Mouse (Mus musculus) splenic B cell, adult 2 months (primary cell): ENCODE data around the gene Ddx23.

ENCODE experiments used
- DNase-seq: peaks from one replicate; pipeline ENCODE4 v3.0.0-alpha.2; 2011; ENCODE audit warnings: low read depth, low spot score
- H3K27me3 ChIP-seq: 2 replicates; pipeline ENCODE4 v1.6.1; 2012; ENCODE audit warnings: mild to moderate bottlenecking, low read length, moderate library complexity, mixed read lengths; ENCODE audit not compliant: control insufficient read depth, poor library complexity, insufficient read depth, severe bottlenecking
- H3K36me3 ChIP-seq: 2 replicates; pipeline ENCODE4 v1.6.1; 2012; ENCODE audit warnings: mild to moderate bottlenecking, low read length, moderate library complexity, mixed read lengths; ENCODE audit not compliant: control insufficient read depth, poor library complexity, insufficient read depth, severe bottlenecking

Ddx23 gene

DNA sequence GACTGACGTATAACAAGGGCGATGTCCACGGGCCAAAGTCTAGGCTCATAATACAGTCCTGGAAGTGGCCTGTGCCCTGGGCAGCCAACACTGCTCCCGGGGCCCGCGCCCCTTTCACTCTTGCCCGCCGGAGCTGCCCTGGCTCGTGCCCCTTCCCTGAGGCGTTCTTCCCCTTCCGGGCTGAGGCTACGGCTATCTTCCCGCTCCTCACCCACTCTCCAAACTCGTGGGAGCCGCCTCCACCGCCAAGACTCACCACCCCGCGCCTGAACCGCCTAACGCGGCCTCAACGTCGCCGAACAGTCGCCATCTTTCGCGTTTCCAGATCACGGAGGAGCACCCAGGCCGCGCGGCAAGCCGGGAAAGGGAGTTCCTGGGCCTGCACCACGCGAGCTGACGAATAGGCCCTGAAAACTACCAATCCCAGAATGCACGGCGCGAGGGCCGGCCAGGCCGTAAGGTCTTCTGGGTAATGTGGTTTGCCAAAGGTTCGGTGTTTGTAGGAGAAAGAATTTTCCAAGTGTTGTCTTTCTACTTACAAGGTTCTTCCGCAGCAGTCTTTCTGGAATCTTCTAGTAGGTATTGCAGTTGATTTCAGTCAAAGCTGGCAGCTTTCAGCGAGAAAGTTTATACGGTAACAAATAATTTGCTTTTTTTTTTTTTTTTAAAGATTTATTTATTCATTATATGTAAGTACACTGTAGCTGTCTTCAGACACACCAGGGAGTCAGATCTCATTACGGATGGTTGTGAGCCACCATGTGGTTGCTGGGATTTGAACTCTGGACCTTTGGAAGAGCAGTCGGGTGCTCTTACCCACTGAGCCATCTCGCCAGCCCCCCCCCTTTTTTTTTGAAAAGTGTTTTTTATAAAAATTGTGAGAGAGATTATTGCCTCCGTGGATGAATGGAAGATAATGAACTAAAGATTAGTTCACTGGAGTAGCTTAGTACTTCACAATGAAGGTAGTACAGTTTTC, at the start of gene Ddx23:
Gene Ddx23, minus strand, starts transcription at position 328 of the 979 bp plus-strand sequence.
- Histone ChIP-seq H3K36me3 (peaks cover 9% of the 10 kb centered on the region; the same call in 1 of the 2 replicates), H3K27me3 (no peaks in the 10 kb centered on the region)
- peak; percentile 94 for DNase-seq

DNA sequence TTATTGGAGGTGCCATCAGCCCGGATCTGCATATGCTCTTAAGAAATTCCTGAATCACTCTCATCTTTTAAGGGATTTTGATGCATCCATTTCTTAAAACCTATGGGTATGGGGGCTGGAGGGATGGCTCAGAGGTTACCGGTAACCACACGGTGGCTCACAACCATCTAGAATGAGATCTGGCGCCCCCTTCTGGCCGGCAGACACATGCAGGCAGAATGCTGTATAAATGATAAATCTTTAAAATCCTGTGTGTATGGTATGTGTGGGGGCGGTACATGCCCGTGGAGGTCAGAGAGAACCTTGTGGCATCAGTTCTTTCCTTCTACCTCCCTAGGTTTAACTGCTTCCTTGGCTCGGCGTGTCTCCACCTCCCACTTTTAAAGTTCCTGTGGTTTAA, 47.7 kb upstream of the Ddx23 start:
- H3K36me3 ChIP-seq: no peaks in the 10 kb centered on the region
- peak; percentile 81 for DNase-seq
- no peaks in the 10 kb centered on the region for H3K27me3 ChIP-seq

DNA sequence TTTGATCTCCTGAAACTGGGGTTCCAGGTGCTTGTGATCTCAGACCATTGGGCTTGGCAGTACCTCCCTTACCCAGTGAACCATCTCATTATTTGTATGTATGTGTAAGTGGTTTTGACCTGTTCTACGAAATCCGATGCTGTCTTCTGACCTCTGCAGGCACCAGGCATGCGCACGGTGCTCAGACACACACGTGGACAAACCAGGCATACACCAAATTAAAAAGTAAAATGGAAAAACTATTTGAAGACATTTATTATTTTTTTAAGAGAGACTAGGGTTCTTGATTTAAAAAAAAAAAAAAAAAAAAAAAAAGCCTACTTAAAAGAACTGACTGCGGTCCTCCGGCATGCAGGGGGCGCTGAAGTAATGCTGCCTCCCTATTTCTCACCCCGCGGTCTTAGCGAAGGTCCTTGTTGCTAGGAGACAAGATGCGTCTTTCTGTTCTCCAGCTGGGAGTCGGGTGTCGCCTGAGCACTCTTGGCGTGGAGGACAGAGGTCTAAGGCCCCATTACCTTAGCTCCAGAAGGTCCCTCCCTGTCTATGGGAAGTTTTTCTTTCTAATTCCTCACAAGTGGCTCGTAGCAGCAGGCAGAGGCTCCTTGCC, 45.2 kb upstream of the Ddx23 start, which contains the start of gene Ccdc65:
Gene Ccdc65, plus strand, starts transcription at position 442 of the 607 bp plus-strand sequence.
- Histone ChIP-seq H3K27me3 (no peaks in the 10 kb centered on the region), H3K36me3 (no peaks in the 10 kb centered on the region)
- peak; percentile 87 for DNase-seq

DNA sequence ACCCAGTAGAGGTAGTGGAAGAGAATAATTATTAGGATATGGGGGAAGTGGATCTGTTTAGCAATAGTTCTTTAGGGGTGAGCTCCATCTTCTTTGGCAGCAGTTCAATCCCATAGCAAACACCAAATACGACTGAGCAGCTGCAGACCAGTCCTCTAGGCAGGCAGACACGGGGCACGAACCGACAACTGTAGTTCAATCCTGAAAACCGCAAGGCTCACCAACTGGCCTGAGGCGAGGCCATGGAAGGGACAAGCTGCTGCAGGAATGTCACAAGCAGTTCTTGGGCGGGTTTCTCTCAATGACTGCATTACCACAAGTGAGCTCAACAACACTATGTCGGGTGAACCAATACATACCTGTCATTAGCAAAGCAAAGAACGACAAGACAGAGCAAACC, 41.6 kb upstream of the Ddx23 start:
- H3K27me3 ChIP-seq: 0 out of 2 replicates have a peak, but pooled peaks cover 2% of the 10 kb centered on the region
- no peak for DNase-seq
- H3K36me3 ChIP-seq: no peaks in the 10 kb centered on the region

DNA sequence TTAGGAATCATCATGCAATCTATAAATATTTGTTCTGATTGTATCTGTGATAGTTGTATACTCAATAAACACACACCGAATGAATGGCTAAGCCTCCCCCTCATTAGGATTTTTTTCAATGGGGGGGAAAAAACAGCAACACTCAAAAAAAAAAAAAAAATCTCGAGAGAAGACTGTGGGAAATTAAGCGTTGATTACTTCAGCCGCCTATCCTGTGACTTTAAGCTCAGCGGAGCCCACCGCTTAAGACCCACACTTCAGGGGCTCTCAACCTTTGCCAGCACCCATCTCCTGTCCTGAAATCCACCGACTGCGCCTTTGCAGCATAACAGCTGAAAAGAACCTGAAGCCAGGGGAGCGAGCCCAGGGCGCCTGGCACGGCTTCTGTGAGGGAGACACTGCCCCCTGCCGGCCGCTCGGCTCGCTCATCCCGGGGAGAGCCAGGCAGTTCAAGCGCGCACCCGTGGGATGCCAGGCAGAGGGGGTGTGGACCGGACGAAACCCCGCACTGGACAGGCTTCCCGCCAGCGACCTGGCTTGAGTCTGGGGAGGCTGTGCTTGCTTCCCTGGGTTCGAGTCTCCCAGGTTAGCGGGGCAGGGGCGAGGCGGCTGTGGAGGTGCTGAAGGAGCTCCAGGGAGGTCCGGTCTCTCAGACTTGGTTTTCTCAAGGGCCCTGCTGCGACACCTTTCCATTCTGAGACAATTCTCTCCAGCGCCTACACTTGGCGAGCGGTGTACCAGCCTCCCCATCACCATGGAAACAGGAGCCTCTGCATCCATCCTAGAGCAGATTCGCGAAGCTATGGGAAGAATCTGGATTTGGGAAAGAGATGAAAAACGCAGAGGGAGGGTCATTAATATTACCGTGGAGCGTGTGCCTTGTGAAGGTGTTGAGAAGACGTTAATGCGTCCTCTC, 36.8 kb upstream of the Ddx23 start:
- peak; percentile 83 for DNase-seq
- Histone ChIP-seq H3K36me3 (no peaks in the 10 kb centered on the region), H3K27me3 (0 out of 2 replicates have a peak, but pooled peaks cover 2% of the 10 kb centered on the region)

DNA sequence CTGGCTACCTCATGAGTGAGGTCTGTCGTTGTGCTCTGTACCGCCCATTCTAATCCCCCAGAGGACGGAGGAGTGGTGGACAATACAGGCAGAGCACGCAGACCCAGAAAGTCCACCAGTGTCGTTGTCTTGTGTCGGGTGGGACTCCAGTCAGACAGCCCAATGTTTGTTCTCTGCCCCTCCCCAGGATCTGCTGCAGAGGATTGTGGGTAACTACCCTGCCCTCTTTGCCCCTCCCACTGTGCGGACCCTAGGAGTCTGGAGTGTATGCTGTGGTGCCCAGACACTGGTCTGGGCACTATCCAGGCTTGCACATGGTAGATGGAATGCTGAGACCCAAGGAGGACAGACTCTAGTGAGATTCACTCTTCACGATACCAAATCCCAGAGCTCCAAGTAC, 33.5 kb upstream of the Ddx23 start:
- DNase-seq: no peak

DNA sequence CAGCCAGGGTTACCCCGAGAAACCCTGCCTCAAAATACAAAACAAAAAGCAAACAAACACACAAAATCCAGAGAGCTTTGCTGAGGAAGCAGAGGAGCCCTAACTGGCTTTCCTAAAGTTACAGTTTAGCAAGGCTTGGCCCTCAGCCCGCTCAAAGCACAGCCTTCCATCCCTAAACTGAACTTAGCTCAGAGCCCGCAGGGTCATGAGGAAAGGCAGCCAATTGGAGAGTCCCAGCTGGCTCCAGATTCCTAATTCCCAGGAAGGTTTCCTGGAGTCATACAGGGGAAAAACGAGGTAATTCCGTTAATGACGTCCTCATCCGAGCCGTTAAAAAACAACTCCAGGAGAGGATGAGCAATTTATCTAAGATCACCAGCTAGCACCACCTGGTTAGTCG, 33.0 kb upstream of the Ddx23 start:
- Histone ChIP-seq H3K27me3 (0 out of 2 replicates have a peak, but pooled peaks cover 1% of the 10 kb centered on the region), H3K36me3 (no peaks in the 10 kb centered on the region)
- DNase-seq: no peak

More for the DNA sequence above, 33.5 kb upstream of the Ddx23 start:
- no peaks in the 10 kb centered on the region for H3K36me3 ChIP-seq
- H3K27me3 ChIP-seq: 0 out of 2 replicates have a peak, but pooled peaks cover 2% of the 10 kb centered on the region

DNA sequence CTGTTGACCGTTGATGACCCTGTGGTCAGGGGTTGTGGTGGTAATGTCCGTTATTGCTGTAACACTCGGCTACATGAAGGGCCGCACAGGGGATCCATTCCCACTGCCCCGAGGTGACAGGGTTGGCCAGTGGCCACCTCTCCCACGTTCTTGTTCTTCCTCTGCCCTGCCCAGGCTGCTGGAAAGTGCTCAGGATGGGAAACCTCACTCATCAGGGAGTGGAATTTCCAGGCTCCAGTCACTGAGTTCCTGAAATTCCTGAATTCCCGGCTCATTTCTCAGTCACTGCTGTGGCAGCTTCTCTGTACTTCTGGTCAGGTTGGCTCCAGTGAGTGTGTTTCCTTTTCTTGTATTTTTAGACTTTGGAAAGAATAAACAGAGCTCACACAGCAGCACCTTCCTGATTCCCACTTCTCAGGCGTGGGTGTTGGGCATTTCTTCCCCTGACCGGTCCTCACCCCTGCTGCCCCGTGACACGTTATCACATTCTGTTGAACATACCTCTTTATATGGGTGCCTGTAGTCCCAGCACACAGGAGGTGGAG, 29.5 kb upstream of the Ddx23 start:
- no peak for DNase-seq

DNA sequence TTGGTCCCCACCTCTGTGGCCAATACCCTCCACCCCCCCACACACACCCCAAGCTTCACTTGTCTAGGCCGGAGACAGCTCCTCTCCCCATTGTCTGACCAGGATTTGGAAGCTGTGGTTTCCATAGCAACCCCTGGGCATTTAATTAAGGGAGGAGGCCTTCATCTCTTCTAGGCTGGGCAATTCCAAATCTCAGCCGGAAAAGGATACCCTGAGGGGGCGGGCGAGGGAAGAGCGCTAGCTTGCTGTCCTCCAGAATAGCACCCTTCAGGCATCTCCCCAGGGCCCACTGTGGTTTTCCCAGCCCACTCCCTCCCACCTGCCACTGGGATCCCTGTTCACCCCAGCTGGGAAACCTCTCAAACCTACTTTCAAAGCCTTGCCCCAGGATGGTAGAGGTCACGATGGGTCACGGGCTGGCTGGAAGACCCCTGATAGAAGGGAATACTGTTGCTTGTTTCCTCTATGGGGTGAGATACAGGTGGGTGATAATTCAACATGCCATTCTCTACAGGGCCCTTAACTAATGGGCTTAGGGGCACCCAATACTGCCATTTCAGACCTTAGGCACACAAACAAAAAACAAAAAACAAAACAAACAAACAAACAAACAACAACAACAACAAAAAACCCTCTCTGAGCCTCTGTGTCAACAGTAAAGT, 28.9 kb upstream of the Ddx23 start:
- H3K36me3 ChIP-seq: no peaks in the 10 kb centered on the region
- DNase-seq: no peak
- no peaks in the 10 kb centered on the region for H3K27me3 ChIP-seq

More for the DNA sequence above, 29.5 kb upstream of the Ddx23 start:
- Histone ChIP-seq H3K36me3 (no peaks in the 10 kb centered on the region), H3K27me3 (no peaks in the 10 kb centered on the region)

DNA sequence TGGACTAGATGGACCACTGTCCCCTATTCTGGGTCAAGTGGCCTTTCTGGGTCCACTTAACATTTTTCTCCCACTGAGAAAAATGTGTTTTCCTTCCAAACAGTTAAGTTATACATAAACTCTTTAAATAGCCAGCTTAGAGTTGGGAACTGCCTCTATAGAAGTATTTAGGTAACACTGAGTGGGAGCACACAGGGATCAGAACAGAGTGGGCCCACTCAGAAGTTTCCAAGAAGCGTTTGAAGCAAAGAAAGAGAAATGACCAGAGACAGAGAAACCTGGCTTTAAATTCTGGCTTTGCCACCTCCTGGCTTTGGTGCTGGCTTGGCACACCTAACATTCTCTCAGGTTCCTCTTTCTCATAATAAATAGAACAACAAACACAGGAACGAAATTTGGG, 27.0 kb upstream of the Ddx23 start:
- no peaks in the 10 kb centered on the region for H3K27me3 ChIP-seq
- DNase-seq: no peak
- no peaks in the 10 kb centered on the region for H3K36me3 ChIP-seq

DNA sequence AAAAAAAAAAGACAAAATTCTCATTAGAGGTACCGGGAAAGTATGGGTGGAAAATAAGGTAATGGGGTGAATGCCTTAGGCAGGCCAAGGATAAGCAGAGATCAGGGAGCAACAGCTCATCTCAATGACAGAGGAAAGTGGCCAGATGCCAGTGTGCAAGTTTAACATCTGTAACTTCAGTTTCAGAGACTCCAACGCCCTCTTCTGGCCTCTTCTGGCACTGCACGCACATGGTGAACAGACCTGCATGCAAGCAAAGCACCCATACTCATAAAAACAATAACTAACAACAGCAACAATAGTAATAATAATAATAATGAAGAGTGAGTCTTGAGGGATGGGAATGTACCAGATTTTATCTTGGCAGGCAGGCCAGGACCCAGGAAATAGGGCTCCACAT, 23.2 kb upstream of the Ddx23 start:
- no peak for DNase-seq
- H3K36me3 ChIP-seq: no peaks in the 10 kb centered on the region
- H3K27me3 ChIP-seq: no peaks in the 10 kb centered on the region

DNA sequence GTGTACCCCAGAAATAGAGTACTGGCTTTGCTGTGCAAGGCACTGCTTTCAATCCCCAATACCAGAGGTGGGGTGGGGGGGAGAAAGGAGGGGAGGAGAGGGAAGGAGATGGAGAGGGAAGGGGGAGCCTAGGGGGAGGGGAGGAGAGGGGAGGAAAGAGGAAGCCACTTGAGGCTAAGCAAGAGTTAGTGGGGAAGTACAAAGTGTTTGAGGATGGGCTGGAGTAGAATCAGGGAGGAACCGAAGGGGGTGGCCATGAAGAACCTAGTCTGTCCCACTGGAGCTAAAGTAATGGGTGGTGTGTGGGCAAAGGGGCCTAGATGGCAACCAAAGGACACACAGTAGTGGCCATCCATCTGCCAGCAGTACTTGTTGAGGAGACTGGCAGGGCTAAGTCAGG, 21.1 kb upstream of the Ddx23 start:
- H3K36me3 ChIP-seq: no peaks in the 10 kb centered on the region
- H3K27me3 ChIP-seq: no peaks in the 10 kb centered on the region
- no peak for DNase-seq

DNA sequence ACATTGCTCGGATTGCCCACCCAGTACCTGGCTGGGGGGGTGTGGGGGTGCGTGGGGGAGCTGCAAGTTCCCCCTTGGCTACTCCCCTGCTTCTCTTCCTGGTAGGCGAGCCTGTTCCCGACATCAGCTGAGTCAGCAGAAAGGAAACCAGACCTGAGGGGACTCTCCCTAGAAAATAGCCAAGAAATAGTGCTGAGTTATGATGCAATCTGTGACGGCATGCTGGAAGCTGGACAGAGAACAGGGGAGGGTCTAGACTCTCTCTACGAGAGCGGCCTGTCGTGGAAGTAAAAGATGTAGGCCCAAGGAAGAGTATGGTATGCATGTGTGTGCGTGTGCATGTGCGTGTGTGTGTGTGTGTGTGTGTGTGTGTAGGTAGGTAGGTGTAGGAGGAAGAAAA, 20.5 kb upstream of the Ddx23 start:
- H3K27me3 ChIP-seq: no peaks in the 10 kb centered on the region
- no peak for DNase-seq

DNA sequence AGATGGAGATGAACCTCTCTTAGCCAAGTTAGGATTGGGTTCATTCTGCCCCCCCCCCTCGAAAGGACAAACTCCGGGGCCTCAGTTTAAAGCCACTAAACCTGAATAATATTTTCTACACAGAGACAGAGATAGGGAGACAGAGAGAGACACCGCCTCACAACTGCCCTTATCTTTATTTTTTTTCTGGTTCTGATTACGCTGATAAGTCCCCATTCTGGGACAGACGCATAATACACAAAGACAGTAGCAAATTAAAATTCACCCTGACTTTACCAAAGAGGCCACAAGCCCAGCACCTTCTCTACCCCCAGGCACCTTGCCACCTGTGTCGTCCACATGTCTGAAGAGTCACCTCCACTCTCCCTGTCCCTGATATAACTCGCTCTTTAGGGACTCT, 18.9 kb upstream of the Ddx23 start:
- H3K27me3 ChIP-seq: no peaks in the 10 kb centered on the region
- DNase-seq: no peak
- no peaks in the 10 kb centered on the region for H3K36me3 ChIP-seq

More for the DNA sequence above, 20.5 kb upstream of the Ddx23 start:
- no peaks in the 10 kb centered on the region for H3K36me3 ChIP-seq
